Mouse (Mus musculus) c-Kit-positive CD71-positive TER-119-negative erythroid progenitor cells, embryonic 14.5 days (primary cell): ENCODE data around the gene Slc22a3.

Source experiments
- DNase-seq: peaks from one replicate; pipeline ENCODE4 v3.0.0-alpha.2; 2013; ENCODE audit warnings: low read depth

Gene Slc22a3

DNA sequence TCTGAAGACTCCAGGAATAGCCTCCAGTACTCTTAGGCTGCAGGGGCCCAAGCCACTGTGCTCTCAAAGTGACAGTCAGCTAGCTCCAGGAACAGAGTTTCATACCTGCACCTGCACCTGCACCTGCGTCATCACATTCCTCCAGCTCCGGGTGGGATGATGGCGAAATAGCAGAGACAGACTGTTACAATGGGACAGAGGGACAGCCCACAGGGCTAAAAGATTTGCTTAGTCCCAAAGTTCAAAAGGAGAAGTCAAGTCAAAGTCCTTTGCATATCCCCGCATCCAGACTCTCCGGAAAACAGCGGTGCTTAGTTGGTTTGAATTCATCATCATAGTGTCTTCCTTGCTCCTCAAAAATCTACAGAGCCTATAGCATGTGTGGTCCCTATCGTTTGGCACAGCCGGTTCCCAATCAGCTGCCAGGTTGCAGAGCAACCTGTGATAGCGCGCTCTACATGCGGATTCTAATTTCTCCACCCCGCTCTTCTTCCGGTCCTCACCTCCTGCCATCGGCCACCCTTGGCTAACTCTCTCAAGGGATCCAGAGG lies at the start of gene Slc22a3:
Slc22a3 (minus strand) TSS at position 51 of the 551 bp plus-strand sequence.
- DNase-seq, result no peak

- DNase-seq, result peak; percentile 55
Measured at GRCm38 (mm10) chr17:12534353-12535145, 27.0 kb upstream of the Slc22a3 start.

DNA sequence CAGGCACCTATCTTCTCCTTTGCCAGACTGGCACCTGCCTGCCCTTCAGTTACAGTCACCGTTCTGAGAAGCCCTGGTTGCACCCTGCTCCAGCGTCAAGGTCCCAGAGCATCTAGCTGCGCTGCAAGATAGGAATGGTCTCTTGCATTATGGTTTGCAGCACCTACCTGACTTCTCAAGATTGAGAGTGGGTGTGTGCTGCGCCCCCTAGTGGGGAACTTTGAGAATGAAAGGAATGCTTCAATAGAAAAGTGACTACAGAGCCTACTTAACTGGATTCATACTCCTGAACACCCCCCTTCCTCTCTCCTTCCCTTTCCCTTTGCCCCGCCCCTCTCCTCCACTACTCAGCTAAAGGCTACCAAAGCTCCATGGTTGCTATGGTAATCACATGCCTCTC lies 24.6 kb upstream of the Slc22a3 start:
- DNase-seq, result peak; percentile 56

GRCm38 (mm10) chr17:12530081-12530480 lies 22.6 kb upstream of the Slc22a3 start:
- DNase-seq, result no peak

DNA sequence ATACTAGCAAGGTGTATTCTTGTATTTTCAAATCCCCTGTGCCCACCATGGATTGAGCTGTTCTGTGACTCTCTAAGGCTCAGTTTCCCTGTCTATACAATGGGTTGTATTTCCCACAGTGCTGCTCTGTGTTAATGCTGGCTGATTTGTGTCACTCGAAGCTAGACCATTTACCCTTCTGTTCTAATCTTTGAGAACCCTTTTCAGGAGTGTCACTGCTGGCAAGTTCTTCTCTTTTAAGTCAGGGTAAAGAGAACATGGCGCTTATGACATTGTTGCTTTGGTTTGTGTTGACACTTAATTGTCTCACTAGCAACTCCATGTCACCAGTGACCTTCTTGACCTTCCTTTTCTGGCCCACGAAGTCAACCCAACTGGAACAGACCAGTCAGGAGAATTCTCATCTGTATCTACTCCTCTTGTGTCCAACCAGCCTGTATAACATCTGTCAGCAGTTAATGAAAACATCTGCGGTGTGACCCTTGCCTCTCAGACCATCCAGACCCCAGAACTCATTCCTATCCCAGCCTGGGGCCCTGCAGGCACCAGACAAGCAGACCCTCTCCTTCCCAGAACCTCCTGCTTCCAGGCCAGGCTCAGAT lies 22.0 kb upstream of the Slc22a3 start:
- no peak for DNase-seq

GRCm38 (mm10) chr17:12519089-12519488 lies 11.6 kb upstream of the Slc22a3 start:
- DNase-seq, result no peak

GRCm38 (mm10) chr17:12518194-12518593 lies 10.7 kb upstream of the Slc22a3 start:
- no peak for DNase-seq

GRCm38 (mm10) chr17:12513997-12514396 lies 6.5 kb upstream of the Slc22a3 start:
- DNase-seq, result no peak

- DNase-seq, result no peak
Measured at GRCm38 (mm10) chr17:12513107-12513923, 5.8 kb upstream of the Slc22a3 start.

DNA sequence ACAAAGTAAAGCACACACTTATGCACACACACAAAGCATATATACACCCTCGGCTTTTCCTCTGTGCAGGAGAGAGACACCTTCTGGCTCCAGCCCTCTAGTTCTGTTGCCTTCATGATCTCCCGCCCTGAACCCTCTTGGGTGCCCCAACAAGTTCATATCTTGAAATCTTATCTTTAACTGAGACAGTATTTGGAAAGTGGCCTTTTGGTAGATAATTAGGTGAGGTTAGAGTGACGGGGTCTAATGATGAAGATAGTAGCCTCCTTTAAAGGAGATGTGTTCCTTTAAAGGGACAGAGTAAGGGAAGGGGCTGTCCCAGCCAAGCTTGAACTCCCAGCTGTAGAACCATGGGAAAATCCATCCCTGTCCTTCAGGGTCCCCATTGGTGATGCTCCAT lies 3.7 kb upstream of the Slc22a3 start:
- DNase-seq, result no peak

DNA sequence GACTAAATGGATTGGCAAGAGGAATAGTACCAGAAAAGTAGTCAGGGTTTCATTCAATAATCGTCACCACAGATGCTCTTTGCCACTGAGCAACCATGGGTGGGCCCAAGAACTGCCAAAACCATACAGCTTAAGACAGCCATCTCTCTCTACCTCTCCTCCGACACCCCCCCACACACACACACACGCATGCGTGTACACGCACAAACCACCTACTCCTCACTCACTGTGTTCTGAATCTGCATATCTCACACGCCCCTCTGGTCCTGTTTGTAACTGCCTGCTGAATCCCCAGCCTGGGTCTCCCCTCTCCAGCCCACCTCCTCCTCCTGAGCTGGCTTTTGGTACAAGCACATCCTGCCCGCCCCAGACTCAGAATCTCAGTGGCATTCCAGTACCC lies 872 bp upstream of the Slc22a3 start:
- DNase-seq, result no peak

- DNase-seq, result no peak
Measured at GRCm38 (mm10) chr17:12506903-12507563, 471 bp downstream of the Slc22a3 start.

DNA sequence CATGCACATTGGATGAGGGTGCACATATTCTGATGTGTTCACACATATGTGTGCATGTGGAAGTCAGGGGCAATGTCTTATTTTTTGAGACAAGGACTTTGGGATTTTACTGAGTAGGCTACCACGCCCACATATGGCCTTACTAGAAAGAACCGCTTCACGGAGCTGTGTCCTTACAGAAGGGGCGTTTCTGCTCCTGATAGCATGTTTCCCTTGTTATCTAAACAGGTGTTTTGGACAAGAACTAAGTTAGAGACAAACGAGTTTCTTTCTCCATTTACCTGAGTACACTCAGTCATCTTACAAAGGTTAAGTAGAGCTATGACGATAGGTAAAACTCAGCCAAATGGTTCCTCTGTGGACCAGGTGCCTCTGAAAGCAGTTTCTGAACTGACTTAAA lies 1.8 kb downstream of the Slc22a3 start:
- DNase-seq, result no peak

DNA sequence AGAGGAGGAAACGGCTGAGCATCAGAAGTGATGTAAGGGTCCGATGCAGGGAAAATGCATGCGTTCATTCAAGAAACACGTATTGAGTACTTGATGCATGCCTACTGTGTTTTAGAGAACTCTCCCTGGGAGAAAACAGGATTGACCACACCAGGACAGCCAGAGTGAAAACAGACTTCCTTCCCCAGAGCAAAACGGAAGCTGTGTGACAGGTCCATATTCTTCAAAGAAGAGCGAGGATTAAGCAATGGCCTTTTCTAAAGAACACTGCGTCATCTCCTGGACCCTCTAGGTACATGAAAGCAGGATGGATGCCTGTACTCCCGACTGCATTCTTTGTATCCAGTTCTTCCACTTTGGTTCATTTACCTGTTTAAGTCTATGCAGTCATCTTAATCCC lies 8.1 kb downstream of the Slc22a3 start:
- no peak for DNase-seq

DNA sequence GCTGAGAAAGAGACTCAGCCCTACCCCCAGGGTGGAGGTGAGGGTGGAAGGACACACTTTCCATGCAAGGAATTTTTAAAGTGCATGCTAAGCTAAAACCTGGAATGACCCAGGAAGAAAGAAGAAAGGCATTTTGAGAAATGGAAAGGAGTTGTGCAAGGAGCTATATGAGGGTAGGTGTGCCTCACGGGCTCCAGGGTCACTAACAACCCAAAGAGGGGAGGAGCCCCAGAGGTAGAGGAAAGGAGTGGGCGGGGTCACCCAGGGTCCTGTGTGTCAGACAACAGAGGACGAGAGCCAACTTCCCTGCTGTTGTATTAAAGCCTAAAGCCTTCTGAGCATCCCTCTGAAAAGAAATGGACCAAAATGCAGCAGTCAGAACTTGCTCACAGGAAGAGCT lies 11.9 kb downstream of the Slc22a3 start:
- DNase-seq, result no peak

DNA sequence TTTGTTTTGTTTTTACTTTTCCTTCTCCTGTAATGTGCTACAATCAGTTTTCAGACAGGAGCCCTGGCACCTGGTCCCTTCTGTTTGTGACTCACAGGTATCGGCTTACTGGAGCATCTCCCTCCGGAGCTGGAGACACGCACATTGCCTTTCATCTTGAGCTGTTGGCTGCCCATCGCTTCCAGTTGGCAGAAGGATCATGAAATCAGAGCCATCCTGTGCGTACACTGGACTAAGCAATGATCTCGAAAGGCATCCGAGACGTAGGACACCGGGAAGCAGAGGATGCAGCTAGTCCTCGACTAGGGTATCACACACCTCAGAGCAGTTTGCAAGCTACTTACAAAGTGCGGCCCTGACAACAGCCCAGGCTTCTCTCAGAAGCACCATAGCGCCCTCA lies 15.9 kb downstream of the Slc22a3 start:
- DNase-seq, result no peak

DNA sequence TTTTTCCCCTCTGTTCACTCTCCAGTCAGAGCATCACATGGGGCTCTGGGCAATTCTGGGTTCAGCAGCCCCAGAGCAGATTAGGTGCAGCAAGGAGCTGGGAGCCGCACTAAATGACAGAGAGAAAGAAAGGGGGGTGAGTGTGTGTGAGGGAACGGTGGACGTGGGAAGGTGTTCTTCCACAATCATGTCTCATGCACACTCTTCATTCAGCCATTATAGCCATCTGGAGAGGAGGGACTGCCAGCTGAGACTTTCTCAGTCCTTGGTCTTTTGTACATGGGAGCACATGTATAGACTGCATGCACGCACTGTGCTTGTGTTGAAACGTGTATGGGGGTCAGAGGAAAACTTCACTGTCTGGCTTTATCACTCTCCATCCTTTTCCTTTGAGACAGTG lies 17.6 kb downstream of the Slc22a3 start:
- DNase-seq, result no peak

- no peak for DNase-seq
Measured at GRCm38 (mm10) chr17:12485657-12486056, 21.8 kb downstream of the Slc22a3 start.

DNA sequence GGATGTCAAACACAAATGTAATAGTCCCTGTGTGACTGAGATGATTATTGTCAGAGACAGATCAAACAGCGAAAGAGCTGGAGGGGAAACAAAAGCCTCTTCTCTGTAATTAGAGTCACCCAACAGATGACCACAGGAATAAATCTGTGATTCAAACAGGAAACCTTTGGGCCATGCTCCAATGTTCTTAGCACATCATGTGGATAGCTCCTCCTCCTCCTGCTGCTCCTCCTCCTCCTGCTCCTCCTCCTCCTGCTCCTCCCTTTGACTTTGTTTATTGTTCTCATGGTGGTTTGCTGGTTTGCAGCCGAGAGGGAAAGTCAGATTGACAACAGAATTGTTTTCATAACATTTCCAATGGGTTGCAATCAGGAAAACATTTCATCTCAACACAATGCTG lies 28.1 kb downstream of the Slc22a3 start:
- DNase-seq, result no peak

GRCm38 (mm10) chr17:12474509-12475083 lies 32.9 kb downstream of the Slc22a3 start:
- no peak for DNase-seq

DNA sequence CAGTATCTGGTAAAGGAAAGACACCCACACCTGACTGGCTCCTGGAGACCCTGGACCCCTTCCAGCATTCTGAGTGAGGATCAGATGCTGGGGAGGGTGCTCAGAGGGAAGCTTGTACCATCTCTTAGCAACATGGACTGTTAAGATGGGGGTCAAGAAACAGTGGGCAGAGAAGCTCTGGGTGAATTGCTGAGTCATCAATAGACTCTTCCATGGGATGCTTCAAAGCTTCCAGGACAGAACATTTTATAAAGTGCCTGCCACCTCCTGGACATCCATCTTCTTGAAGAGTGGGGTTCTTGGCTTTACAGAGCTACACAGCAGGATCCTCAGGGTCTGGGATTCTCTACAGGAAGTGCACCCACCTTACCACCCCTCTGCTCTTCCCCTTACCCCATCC lies 35.0 kb downstream of the Slc22a3 start:
- no peak for DNase-seq

- no peak for DNase-seq
Measured at GRCm38 (mm10) chr17:12468745-12469144, 38.8 kb downstream of the Slc22a3 start.
